Mouse (Mus musculus): ENCODE results near the gene Gm49510.

DNA sequence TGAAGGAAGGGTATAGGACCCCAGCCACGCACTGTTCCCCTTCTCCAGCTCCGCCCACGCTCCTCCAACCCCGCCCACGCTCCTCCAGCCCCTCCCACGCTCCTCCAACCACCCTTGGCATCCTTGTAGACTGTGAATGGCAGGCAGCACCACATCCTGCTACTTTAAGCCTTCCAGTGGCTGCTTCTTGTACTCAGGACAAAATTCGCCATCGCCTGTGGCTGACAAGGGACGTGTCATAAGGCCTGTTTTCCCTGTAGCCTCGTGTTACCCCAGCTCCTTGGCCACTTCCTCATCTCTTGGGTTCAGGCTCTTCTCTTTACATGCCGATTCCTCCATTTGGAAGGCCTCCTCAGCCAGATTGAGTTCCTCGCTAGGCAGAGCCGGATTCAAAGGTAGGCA, 35.6 kb upstream of the Gm49510 start:
- TF ChIP-seq CTCF (IDR thresholded peaks at IDR 0.05) (no peak), EP300 (IDR thresholded peaks at IDR 0.05) (no peak)
